Mouse (Mus musculus): ENCODE results near the gene Slc7a11.

GRCm38 (mm10) chr3:49870786-49871185 is 572.6 kb downstream of the Slc7a11 start:
- TF ChIP-seq CTCF (IDR thresholded peaks at IDR 0.05; ENCODE audit: low read depth) (no peak), EP300 (optimal IDR thresholded peaks at IDR 0.05) (no peak)
